Mouse (Mus musculus) forebrain, embryonic 14.5 days (tissue): ENCODE measurements at regions not wholly inside any gene's neighbourhood (a gene's known extent, or its start where the extent isn't known, plus 50 kb on each side); places are given as distances from the start of the nearest gene placed in this dataset.

Experiments used
- ATAC-seq: fragments of 200-750 bp; cut with Nextera tagmentation; 2 replicates; pipeline ENCODE4 v1.8.0; 2017; ENCODE audit warnings: mild to moderate bottlenecking, moderate library complexity
- DNase-seq: peaks from one replicate; pipeline ENCODE4 v3.0.0-alpha.2; 2015; ENCODE audit warnings: low spot score
- H3K27ac ChIP-seq: fragments of 300-500 bp; sonication (generic); 2 replicates; pipeline ENCODE4 v1.5.1; 2014; ENCODE audit warnings: low read depth, mild to moderate bottlenecking, control low read depth, low read length, moderate library complexity
- H3K27me3 ChIP-seq: fragments of 300-500 bp; sonication (generic); replicated peaks from 2 replicates; pipeline ENCODE4 v1.6.1; 2014; ENCODE audit warnings: low read length, control low read depth, mixed read lengths; ENCODE audit not compliant: control insufficient read depth, insufficient read depth
- H3K36me3 ChIP-seq: fragments of 300-500 bp; sonication (generic); 2 replicates; pipeline ENCODE4 v1.6.1; 2014; ENCODE audit warnings: low read length, control low read depth; ENCODE audit not compliant: control insufficient read depth, insufficient read depth
- H3K4me1 ChIP-seq: fragments of 300-500 bp; sonication (generic); 2 replicates; pipeline ENCODE4 v1.6.1; 2014; ENCODE audit warnings: antibody characterized with exemption, low read length, control low read depth; ENCODE audit not compliant: control insufficient read depth, insufficient read depth
- H3K4me2 ChIP-seq: fragments of 300-500 bp; sonication (generic); 2 replicates; pipeline ENCODE4 v1.6.1; 2014; ENCODE audit warnings: mild to moderate bottlenecking, control low read depth, low read length
- H3K4me3 ChIP-seq: fragments of 300-500 bp; sonication (generic); 2 replicates; pipeline ENCODE4 v1.5.1; 2014; ENCODE audit warnings: low read depth, low read length, control low read depth
- H3K9ac ChIP-seq: fragments of 300-500 bp; sonication (generic); 2 replicates; pipeline ENCODE4 v1.6.1; 2014; ENCODE audit warnings: mild to moderate bottlenecking, low read length, control low read depth, moderate library complexity
- H3K9me3 ChIP-seq: fragments of 300-500 bp; sonication (generic); replicated peaks from 2 replicates; pipeline ENCODE4 v1.6.1; 2016; ENCODE audit warnings: low read length, control low read depth, mixed read lengths; ENCODE audit not compliant: control insufficient read depth
- WGBS: fragments of 180-500 bp; shearing (Covaris S2); extraction: QIAGEN DNeasy Blood & Tissue Kit; methylation state at CpG from one replicate; pipeline ENCODE4 v1.1.7; 2014; 5-methylcytosine and 5-hydroxymethylcytosine counted together

DNA sequence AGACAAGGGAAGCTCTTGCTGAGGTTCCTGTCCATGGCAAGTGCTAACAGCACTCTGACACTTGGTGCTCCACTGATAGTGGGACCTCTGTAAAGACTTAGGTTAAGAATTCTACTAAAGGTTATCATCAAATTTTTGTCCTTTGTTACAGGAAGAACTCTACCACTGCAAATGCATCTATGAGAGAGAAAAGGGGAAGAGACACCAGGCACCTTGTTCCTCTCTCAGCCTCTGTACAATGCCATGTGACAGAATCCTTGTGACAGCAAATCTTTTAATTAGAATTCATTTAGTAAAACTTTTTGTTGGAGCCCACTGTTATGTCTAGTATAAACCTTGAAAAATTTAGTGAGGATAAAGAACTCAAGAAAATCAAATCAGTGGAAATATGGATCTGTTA lies 247.5 kb upstream of the Marcks start:
- Histone ChIP-seq H3K27me3 (no peaks in the 10 kb centered on the region), H3K9me3 (no peaks in the 10 kb centered on the region), H3K4me1 (no peaks in the 10 kb centered on the region), H3K9ac (no peak overlapping the region), H3K36me3 (no peaks in the 10 kb centered on the region), H3K4me3 (no peak overlapping the region), H3K27ac (no peak overlapping the region), H3K4me2 (no peak overlapping the region)
- DNase-seq = no peak
- ATAC-seq = no peak

DNA sequence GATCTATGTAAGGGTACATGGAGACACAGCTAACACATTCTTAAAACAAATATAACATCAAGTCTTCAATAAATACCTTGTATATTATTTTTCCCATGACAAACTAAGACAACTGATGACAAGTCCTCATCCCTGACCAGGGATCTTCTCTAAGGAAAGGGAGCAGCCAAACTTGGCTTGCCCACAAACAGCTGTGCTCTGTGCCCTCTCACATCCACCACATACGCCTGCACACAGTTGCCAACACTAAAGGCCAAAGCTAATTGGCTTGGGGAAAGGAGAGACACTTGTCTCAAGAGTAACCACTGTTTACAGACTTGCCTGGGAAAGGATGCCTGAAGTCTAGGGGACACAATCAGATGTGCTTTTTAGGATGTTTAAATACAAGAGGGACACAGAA lies 241.3 kb upstream of the Marcks start:
- H3K9me3 ChIP-seq = no peaks in the 10 kb centered on the region
- no peaks in the 10 kb centered on the region for H3K27me3 ChIP-seq
- H3K36me3 ChIP-seq = no peaks in the 10 kb centered on the region
- H3K27ac ChIP-seq = no peak overlapping the region
- H3K4me2 ChIP-seq = no peak overlapping the region
- H3K9ac ChIP-seq = no peak overlapping the region
- WGBS = 55% methylated on average over 1 of the region's 1 CpGs
- DNase-seq (no peak), ATAC-seq (no peak)
- H3K4me1 ChIP-seq = peaks cover 16% of the 10 kb centered on the region
- no peak overlapping the region for H3K4me3 ChIP-seq

DNA sequence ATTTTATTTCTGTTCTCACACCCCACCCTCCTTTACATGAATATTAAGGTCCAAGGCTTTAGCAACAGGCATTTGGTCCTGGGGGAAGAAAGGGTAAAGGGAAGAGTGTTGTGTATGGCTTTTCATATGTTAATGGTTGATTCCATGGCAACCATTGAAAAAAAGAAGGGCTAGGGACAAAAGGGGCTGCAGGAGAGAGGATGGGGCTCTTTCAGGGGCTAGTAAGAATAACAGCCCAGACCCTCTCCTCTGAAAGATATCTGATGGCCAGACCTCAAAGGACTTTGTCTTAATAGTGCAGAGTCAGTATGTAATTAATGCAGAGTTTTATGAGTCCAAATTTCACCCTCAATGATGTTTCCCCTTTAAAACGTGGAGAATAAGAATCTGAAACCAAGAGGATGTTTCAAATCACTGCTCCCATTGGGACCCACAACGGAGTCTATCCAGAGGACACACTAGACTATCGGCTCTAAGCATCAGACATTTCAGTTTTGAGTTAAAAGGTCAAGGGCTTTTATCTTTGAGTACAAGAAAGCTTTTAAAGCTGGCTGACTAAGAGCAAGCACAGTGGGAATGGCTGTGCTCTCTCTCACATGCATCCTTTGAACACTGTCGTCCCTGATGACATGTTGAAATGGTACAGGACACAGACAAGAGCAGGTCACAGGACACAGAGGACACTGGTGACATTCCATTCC lies 239.4 kb upstream of the Marcks start:
- H3K4me2 ChIP-seq = peak overlapping the region; percentile 28
- H3K9me3 ChIP-seq = no peaks in the 10 kb centered on the region
- no peaks in the 10 kb centered on the region for H3K36me3 ChIP-seq
- H3K9ac ChIP-seq = peak overlapping the region; percentile 14; the same call in 1 of the 2 replicates
- peaks cover 16% of the 10 kb centered on the region for H3K4me1 ChIP-seq
- H3K4me3 ChIP-seq = no peak overlapping the region
- H3K27ac ChIP-seq = peak overlapping the region; percentile 81
- ATAC-seq (peak; percentile 95), DNase-seq (peak; percentile 89)
- WGBS = 0% methylated on average over 4 of the region's 4 CpGs
- no peaks in the 10 kb centered on the region for H3K27me3 ChIP-seq

DNA sequence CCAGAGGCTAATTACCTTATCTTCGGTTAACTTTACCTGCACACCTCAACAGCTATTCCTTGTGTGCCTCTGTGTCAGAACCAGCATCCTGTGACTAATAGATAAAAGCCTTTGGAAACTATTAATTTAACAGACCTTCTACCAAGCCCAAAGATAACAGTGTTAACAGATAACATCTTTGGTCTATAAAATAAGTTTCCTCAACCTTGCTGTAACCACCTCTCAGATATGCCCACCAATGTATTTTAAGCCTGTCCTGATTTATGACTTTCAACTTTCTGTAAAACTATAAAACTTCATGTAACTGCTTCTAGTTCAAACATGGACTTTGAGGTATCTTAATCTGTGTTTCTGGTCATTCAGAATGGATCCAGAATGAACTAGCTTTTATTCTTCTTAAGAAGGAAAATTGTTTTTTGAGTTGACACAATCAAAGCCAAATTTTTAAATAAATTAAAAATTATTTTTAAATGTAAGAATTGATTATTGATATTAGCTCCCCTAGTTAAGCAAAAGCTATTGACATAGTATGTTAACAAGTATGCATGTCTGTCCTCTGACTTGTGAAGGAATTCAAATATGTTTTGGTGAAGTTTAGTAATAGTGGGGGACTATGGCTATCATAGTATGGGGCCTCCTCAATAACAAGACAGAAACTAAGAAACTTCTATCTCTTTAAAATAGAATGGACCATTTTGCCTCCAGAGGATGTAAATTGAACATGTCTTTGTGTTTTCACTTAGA lies 238.7 kb upstream of the Marcks start:
- Histone ChIP-seq H3K27ac (no peak overlapping the region; the same call in 1 of the 2 replicates), H3K9me3 (no peaks in the 10 kb centered on the region), H3K4me3 (no peak overlapping the region), H3K36me3 (no peaks in the 10 kb centered on the region), H3K27me3 (no peaks in the 10 kb centered on the region), H3K4me2 (no peak overlapping the region), H3K9ac (no peak overlapping the region), H3K4me1 (peaks cover 16% of the 10 kb centered on the region)
- no peak for DNase-seq
- peak; percentile 16 for ATAC-seq
- 76% methylated on average over 1 of the region's 1 CpGs for WGBS

DNA sequence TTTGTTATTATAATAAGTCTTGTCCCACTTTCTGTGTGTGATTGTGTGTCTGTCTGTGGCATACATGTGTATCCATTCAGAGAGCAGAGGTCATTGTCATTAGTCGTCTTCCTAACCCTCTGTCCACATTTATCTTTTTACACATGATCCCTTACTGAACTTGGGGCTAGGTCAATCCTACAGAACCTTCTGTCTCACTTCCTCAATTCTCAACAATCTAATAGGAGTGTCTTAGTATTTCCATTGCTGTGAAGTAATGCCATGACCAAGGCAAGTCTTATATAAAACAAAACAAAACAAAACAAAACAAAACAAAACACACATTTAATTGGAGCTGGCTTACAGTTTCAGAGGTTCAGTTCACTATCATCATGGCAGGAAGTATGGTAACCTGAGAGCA lies 237.5 kb upstream of the Marcks start:
- no peak overlapping the region for H3K4me2 ChIP-seq
- ATAC-seq (no peak), DNase-seq (no peak)
- H3K4me3 ChIP-seq = no peak overlapping the region
- H3K36me3 ChIP-seq = no peaks in the 10 kb centered on the region
- H3K9me3 ChIP-seq = no peaks in the 10 kb centered on the region
- peaks cover 16% of the 10 kb centered on the region for H3K4me1 ChIP-seq
- 90% methylated on average over 1 of the region's 1 CpGs for WGBS
- H3K27me3 ChIP-seq = no peaks in the 10 kb centered on the region
- no peak overlapping the region for H3K9ac ChIP-seq
- H3K27ac ChIP-seq = no peak overlapping the region

DNA sequence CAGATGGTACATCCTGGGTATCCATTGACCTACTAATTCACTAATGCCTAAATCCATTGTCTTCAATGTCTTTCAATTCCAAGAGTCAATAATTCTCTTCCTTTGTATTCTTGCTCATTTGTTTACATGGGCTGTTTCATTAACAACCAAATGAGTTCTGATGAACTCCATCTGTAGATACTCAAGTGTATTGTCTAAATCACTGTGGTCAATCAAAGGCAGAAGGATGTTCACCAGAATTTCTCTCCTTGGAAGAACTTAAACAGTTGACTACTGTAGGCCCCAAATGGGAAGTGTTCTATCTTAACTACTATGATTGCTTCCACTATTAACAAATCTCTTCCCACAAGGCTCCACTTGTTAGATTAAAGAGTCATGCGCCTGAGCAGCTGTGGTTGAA lies 236.9 kb upstream of the Marcks start:
- 95% methylated on average over 1 of the region's 1 CpGs for WGBS
- ATAC-seq = no peak
- H3K4me1 ChIP-seq = peaks cover 16% of the 10 kb centered on the region

DNA sequence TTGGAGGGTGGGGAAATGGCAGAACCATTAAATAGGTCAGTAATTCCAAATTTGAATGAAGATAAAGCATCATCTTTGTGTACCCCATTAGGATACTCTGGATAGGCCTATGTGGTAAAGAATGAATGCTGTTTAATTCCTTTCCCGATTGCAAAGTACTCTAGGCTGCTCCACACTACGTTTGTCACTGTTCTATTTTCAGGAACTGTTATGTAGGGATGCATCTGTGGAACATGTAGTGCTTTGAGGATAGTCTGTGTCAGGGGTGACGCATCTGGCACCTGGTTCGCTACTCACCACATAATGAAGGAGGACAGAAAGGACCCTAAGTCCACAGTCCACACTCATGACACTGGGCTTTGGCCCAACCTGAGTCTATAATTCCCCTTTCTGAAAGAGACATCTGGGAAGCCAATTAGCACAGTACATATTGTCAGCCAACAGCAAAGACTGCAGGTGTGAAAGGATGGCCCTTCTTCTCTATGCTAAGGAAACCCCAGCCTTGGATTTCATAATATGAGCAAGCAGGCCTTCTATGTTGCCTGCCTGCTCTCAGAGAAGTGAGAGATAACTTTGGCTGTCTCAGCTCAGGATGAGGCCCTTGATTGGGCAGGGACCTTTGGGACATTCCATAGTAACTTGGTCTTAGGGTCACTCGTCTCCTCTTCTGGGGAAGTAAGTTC lies 230.4 kb upstream of the Marcks start:
- no peak overlapping the region for H3K27ac ChIP-seq
- no peak for ATAC-seq
- no peaks in the 10 kb centered on the region for H3K4me1 ChIP-seq
- 86% methylated on average over 5 of the region's 5 CpGs for WGBS
- no peak overlapping the region for H3K9ac ChIP-seq
- H3K4me2 ChIP-seq = no peak overlapping the region
- H3K27me3 ChIP-seq = no peaks in the 10 kb centered on the region
- H3K4me3 ChIP-seq = no peak overlapping the region
- H3K9me3 ChIP-seq = no peaks in the 10 kb centered on the region
- no peak for DNase-seq
- no peaks in the 10 kb centered on the region for H3K36me3 ChIP-seq

More for the DNA sequence above, 236.9 kb upstream of the Marcks start:
- Histone ChIP-seq H3K9ac (no peak overlapping the region), H3K9me3 (no peaks in the 10 kb centered on the region), H3K27ac (no peak overlapping the region), H3K4me2 (no peak overlapping the region), H3K4me3 (no peak overlapping the region), H3K36me3 (no peaks in the 10 kb centered on the region), H3K27me3 (no peaks in the 10 kb centered on the region)
- DNase-seq = no peak

DNA sequence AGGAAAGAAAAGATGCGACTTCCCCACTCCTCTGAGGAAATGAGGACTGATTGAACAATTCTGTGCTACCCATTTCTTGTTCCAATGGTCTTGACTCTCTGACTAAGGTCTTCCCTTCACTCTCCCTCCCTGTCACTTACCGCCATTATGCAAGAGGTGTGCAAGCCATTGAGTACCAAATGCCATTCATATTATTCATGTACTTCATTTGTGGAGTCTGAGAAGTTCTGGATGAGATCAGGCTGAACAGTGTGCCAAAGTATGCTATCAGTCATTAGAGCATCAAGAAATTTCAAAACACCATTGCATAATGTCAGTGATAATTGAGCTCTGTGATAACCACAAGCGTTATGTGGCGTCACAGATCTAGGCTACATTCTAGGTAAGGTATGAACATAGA lies 229.1 kb upstream of the Marcks start:
- no peaks in the 10 kb centered on the region for H3K9me3 ChIP-seq
- H3K27me3 ChIP-seq = no peaks in the 10 kb centered on the region
- DNase-seq (no peak), ATAC-seq (no peak)
- no peak overlapping the region for H3K27ac ChIP-seq
- H3K4me3 ChIP-seq = no peak overlapping the region
- no peak overlapping the region for H3K9ac ChIP-seq
- no peaks in the 10 kb centered on the region for H3K36me3 ChIP-seq
- 90% methylated on average over 4 of the region's 4 CpGs for WGBS
- no peak overlapping the region for H3K4me2 ChIP-seq
- no peaks in the 10 kb centered on the region for H3K4me1 ChIP-seq

DNA sequence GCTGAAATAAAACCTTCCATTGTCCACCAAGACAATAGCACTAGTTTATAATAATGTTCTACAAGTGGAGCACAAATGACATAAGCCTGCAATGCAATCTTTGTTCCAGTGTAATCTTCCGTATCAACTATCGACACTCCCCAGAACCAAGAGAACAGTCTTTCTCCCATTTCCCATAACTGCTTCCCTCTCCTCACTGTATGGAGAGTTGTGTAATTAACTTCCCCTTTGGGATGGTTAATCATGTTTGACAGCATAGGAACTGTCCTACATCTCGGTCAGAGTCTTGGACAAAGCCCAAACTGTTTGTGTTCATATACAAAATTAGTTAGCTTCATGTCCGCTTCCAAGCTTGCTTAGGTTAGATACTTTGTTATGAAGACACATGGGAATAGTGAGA lies 225.8 kb upstream of the Marcks start:
- no peaks in the 10 kb centered on the region for H3K4me1 ChIP-seq
- H3K36me3 ChIP-seq = no peaks in the 10 kb centered on the region
- no peaks in the 10 kb centered on the region for H3K27me3 ChIP-seq
- H3K4me3 ChIP-seq = no peak overlapping the region
- no peak overlapping the region for H3K4me2 ChIP-seq
- no peak overlapping the region for H3K27ac ChIP-seq
- no peak for DNase-seq
- 43% methylated on average over 4 of the region's 4 CpGs for WGBS
- no peaks in the 10 kb centered on the region for H3K9me3 ChIP-seq
- no peak overlapping the region for H3K9ac ChIP-seq
- no peak for ATAC-seq
